Mouse (Mus musculus) forebrain, embryonic 11.5 days (tissue): ENCODE data around the gene Myl12a. TPM values are rescaled to one million over a fixed set of nuclear protein-coding genes. Genes with fewer than 3 reads are reported as not detected.

Experiments
- ATAC-seq: fragments of 200-750 bp; cut with Nextera tagmentation; replicated peaks from 2 replicates; pipeline ENCODE4 v1.8.0; 2017; ENCODE audit warnings: moderate TSS enrichment; ENCODE audit not compliant: low FRiP score
- DNase-seq: peaks from one replicate; pipeline ENCODE4 v3.0.0-alpha.2; 2017; ENCODE audit warnings: low spot score
- H3K27ac ChIP-seq: fragments of 300-500 bp; sonication (generic); 2 replicates; pipeline ENCODE4 v1.5.1; 2014; ENCODE audit warnings: low read depth, low read length
- H3K27me3 ChIP-seq: fragments of 300-500 bp; sonication (generic); 2 replicates; pipeline ENCODE4 v1.6.1; 2014; ENCODE audit warnings: mild to moderate bottlenecking, low read length, mixed read lengths; ENCODE audit not compliant: control insufficient read depth, insufficient read depth
- H3K36me3 ChIP-seq: fragments of 300-500 bp; sonication (generic); 2 replicates; pipeline ENCODE4 v1.6.1; 2014; ENCODE audit warnings: mild to moderate bottlenecking, low read length, moderate library complexity, mixed read lengths; ENCODE audit not compliant: control insufficient read depth, insufficient read depth
- H3K4me1 ChIP-seq: fragments of 300-500 bp; sonication (generic); replicated peaks from 2 replicates; pipeline ENCODE4 v1.6.1; 2014; ENCODE audit warnings: low read length, mixed read lengths; ENCODE audit not compliant: control insufficient read depth, insufficient read depth
- H3K4me2 ChIP-seq: fragments of 300-500 bp; sonication (generic); 2 replicates; pipeline ENCODE4 v1.6.1; 2014; ENCODE audit warnings: low read depth, mild to moderate bottlenecking, low read length, moderate library complexity, mixed read lengths; ENCODE audit not compliant: severe bottlenecking
- H3K4me3 ChIP-seq: fragments of 300-500 bp; sonication (generic); 2 replicates; pipeline ENCODE4 v1.5.1; 2014; ENCODE audit warnings: low read depth, low read length
- H3K9ac ChIP-seq: fragments of 300-500 bp; sonication (generic); 2 replicates; pipeline ENCODE4 v1.6.1; 2014; ENCODE audit warnings: low read length
- H3K9me3 ChIP-seq: fragments of 300-500 bp; sonication (generic); 2 replicates; pipeline ENCODE4 v1.6.1; 2016; ENCODE audit warnings: low read length, mixed read lengths; ENCODE audit not compliant: control insufficient read depth
- WGBS: fragments of 180-500 bp; shearing (Covaris S2); extraction: QIAGEN DNeasy Blood & Tissue Kit; methylation state at CpG from one replicate; pipeline ENCODE4 v1.1.7; 2014; 5-methylcytosine and 5-hydroxymethylcytosine counted together
- polyA plus RNA-seq: library from polyadenylated mRNA; unstranded; fragments of >200 nt; fragmentation: Nextera tagmentation; extraction: Ambion mirVana; gene quantifications from 2 replicates; pipeline ENCODE4 v1.2.1, GENCODE M21; 2014

The Myl12a gene
- polyA plus RNA-seq, 1 experiment from 2014 or later = 395 TPM

DNA sequence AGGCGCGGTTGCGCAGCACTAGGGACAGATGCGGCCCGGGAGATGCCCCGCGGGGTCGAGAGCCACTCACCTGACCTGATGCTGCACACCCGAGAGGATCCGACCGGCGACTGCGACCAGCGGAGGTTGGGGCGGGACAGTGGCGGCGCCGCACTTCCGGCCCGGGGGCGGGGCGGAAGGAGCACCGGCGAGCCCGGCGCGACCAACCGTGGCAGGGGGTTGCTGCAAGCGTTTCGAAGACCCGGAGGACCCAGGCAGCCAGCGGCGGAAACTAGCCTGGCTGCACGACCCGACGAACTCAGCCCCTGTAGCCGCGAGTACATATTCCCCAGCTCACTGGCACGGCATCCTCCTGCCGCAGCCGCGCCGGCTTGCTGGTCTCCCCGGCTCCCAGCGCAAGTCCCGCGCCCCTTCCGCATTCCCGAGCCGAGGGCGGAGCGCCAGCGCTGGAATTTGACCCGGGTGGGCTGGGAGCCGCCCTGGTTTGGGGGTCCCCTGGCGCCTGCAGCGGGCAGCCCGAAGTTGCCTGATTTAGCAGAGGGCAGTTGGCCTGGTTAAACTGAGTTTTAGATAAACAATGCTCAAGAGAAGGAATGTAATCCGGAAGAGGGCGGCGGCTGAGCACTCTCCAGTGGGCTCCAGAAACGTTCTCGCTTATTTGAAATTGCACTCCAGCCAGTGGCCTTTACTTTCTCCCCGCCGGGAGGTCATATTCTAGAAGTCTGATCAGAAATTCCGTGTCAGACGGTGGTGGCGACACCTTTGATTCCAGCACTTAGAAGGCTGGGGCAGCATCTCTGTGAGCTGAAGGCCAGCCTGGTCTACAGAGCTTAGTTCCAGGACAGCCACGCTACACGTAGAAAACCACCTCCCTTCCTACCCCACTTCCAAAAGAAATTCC lies 12.0 kb downstream of the Myl12a start:
- Histone ChIP-seq H3K4me3 (peak overlapping the region; percentile 92), H3K36me3 (no peaks in the 10 kb centered on the region; the same call in 1 of the 2 replicates), H3K4me2 (peak overlapping the region; percentile 76), H3K9ac (peak overlapping the region; percentile 89), H3K27ac (peak overlapping the region; percentile 91), H3K4me1 (peaks cover 14% of the 10 kb centered on the region; the same call in 1 of the 2 replicates), H3K9me3 (no peaks in the 10 kb centered on the region), H3K27me3 (no peaks in the 10 kb centered on the region)
- ATAC-seq = peak; percentile 90
- under 1% methylated on average over 66 of the region's 70 CpGs for WGBS
- DNase-seq = peak; percentile 93

DNA sequence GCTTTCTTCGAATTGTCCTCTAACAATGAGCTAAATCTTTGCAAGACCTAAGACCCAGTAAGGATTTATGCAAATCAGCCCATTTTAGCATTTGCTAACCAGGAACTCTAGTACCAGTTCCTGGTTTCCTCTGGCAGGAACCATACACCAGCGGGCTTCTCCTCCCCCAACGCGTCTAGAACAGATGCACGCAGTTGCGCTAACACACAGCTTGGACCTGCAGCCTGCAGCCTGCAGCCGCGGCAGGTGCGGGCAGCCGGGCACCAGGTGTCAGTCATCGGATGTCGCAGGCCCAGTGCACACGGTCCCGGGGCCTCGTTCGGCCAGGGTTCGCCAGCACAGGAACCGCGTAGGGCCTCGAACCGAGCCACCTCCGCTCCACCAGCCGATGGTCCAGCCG lies 12.7 kb downstream of the Myl12a start:
- Histone ChIP-seq H3K9ac (peak overlapping the region; percentile 89), H3K27ac (peak overlapping the region; percentile 91; the same call in 1 of the 2 replicates), H3K4me3 (peak overlapping the region; percentile 92), H3K4me1 (peaks cover 14% of the 10 kb centered on the region; the same call in 1 of the 2 replicates), H3K36me3 (no peaks in the 10 kb centered on the region; the same call in 1 of the 2 replicates), H3K27me3 (no peaks in the 10 kb centered on the region), H3K4me2 (peak overlapping the region; percentile 76), H3K9me3 (no peaks in the 10 kb centered on the region)
- WGBS = 1% methylated on average over 24 of the region's 24 CpGs
- no peak; the same call in 1 of the 2 replicates for ATAC-seq
- no peak for DNase-seq

DNA sequence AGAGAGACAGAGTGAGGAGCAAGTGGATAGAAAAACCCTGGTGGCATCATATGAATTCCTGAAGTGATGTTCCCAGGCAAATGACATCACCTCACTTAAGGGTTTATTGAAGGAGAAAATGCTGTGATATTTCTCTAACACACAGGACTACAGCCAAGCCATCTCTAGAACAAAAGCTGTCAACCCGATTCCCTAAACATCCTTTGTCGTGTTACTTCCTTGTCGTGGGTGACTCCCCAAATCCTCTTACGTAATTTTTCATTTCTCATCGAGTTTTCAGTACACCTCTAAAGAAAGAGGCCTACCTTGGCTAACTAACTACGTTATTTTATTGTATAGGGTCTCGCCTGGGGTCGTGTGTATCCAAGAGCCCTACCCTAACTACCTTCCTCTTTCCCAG lies 13.2 kb downstream of the Myl12a start:
- H3K27ac ChIP-seq = no peak overlapping the region

DNA sequence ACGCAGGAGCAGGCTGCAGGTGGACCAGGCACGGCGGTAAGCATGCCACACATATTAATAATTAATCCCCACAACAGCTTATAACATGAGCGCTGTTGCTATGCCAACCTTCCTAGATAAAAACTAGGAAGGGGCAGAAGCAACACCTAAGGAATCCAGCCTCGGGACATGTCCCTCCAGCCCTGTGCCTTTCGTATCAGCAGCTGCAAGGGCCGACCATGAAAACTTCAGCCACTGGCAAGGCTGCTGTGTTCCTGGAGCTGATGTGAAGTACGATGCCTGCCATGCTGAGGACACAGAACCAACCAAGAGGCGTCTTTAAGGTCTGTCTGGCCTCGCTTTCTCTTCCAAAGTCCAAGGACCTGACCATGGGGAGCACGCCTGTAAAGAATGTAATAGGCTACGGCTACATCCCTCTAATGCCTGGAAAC lies 14.3 kb downstream of the Myl12a start:
- Histone ChIP-seq H3K27ac (no peak overlapping the region), H3K9me3 (no peaks in the 10 kb centered on the region), H3K4me1 (peaks cover 14% of the 10 kb centered on the region; the same call in 1 of the 2 replicates), H3K9ac (no peak overlapping the region), H3K4me2 (no peak overlapping the region), H3K27me3 (no peaks in the 10 kb centered on the region), H3K36me3 (no peaks in the 10 kb centered on the region; the same call in 1 of the 2 replicates), H3K4me3 (no peak overlapping the region)
- no peak for ATAC-seq
- no peak for DNase-seq
- 90% methylated on average over 12 of the region's 12 CpGs for WGBS

More for the DNA sequence above, 13.2 kb downstream of the Myl12a start:
- H3K9ac ChIP-seq = peak overlapping the region; percentile 89
- peaks cover 14% of the 10 kb centered on the region; the same call in 1 of the 2 replicates for H3K4me1 ChIP-seq
- H3K36me3 ChIP-seq = no peaks in the 10 kb centered on the region; the same call in 1 of the 2 replicates
- no peaks in the 10 kb centered on the region for H3K27me3 ChIP-seq
- no peak for DNase-seq
- no peak for ATAC-seq
- peak overlapping the region; percentile 92 for H3K4me3 ChIP-seq
- no peaks in the 10 kb centered on the region for H3K9me3 ChIP-seq
- 52% methylated on average over 8 of the region's 8 CpGs for WGBS
- H3K4me2 ChIP-seq = peak overlapping the region; percentile 76

DNA sequence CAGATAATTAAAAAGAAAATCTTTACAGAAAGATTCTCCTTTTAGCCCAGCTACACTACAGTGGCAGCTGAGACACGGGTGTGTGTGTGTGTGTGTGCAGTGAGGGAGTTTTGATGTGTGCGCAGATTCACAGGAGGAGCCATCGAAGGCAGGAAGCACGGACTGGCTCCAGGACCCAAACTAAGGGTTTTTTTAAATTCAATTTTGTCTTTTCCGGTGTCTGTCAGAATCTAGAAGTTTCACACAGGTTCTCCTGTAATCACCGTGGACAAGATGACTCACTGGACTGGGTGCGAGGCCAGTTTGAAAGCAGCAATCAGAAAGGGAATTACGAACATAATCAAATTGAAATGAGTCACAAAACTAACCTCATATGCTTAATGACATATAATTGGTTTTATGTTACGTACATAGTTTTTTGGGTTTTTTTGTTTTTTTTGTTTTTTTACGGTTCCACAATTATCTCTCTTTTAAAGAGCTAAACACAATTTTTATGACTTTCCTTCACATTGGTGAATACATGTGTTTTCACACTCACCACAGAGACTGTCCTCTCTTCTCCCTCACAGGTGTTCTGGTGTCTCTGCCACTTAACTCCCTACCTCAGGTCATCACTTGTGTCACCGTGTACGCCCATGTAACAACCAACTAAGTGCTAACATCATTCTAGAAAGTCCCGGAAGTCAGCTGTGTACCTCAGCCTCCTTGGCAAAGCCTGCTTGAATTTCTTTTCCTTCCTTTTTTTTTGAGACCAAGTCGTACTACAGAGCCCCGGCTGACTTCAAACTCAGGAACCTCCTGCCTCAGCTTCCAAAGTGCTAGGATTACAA lies 15.6 kb downstream of the Myl12a start:
- no peak overlapping the region for H3K9ac ChIP-seq
- no peaks in the 10 kb centered on the region; the same call in 1 of the 2 replicates for H3K36me3 ChIP-seq
- 94% methylated on average over 15 of the region's 15 CpGs for WGBS
- H3K4me3 ChIP-seq = no peak overlapping the region
- H3K4me1 ChIP-seq = peaks cover 10% of the 10 kb centered on the region; the same call in 1 of the 2 replicates
- no peaks in the 10 kb centered on the region for H3K9me3 ChIP-seq
- no peak overlapping the region for H3K27ac ChIP-seq
- ATAC-seq (no peak), DNase-seq (no peak)
- H3K27me3 ChIP-seq = no peaks in the 10 kb centered on the region
- no peak overlapping the region for H3K4me2 ChIP-seq

DNA sequence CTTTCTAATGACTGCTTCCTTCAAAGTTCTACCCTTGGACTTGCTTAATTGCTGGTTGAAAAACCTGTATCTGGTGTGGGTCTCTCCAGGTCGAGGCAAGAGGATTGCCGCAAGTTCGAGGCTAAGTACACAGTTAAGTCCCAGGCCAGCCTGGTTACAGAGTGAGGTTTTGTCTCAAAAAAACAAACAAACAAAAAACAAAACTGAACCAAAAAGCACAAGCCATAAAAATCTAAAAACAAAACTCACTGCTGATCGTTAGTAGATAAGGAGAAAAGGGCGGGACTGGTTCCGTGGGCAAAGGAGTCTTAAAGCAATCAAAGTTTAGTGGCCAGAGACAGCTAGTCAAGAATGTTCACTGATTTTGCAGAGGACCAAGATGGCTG lies 16.3 kb downstream of the Myl12a start:
- Histone ChIP-seq H3K27ac (no peak overlapping the region), H3K4me3 (no peak overlapping the region), H3K9ac (no peak overlapping the region), H3K27me3 (no peaks in the 10 kb centered on the region), H3K4me2 (no peak overlapping the region), H3K36me3 (peaks cover 2% of the 10 kb centered on the region; the same call in 1 of the 2 replicates), H3K9me3 (no peaks in the 10 kb centered on the region), H3K4me1 (peaks cover 4% of the 10 kb centered on the region; the same call in 1 of the 2 replicates)
- 97% methylated on average over 6 of the region's 6 CpGs for WGBS
- ATAC-seq (no peak), DNase-seq (no peak)

DNA sequence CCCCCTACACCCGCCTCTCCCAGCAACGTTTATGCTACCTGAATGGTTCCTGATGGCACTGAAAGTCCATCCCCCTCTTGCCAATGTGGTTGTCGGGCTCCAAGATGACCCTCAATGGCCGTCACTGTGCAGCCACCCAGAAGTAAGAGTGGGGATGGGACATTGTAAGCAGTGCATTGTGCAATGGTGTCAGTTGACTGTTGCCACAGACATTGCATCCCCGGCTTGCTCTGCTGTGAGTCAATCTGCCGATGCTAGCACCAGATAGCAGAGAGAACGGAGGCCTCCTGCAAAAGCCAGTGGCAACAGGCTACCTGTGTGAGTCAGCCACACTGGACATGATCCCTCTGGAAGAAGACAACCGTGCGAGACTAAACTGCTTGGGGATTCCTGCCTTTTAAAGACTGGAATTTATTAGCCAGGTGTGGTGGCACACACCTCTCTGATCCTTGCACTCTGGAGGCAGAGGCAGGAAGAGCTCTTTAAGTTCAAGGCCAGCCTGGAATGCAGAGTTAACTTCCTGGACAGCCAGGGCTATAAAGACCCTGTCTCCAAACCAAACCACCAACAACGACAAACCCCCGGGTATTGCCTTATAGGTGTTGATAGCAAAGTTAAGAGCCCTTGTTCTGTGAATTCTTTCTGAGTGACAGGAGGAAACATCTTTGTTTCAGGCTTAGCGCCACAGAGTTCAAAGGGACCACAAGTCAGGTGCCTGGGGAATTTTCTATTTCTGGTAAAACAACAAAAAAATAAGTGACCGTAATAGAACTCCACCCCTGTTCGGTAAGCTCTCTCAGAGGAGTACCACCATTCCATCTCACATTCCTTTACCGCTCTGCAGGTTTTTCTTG lies 16.9 kb downstream of the Myl12a start:
- Histone ChIP-seq H3K36me3 (peaks cover 2% of the 10 kb centered on the region; the same call in 1 of the 2 replicates), H3K4me1 (no peaks in the 10 kb centered on the region; the same call in 1 of the 2 replicates), H3K27me3 (no peaks in the 10 kb centered on the region), H3K9me3 (no peaks in the 10 kb centered on the region), H3K9ac (no peak overlapping the region), H3K4me3 (no peak overlapping the region), H3K4me2 (no peak overlapping the region), H3K27ac (no peak overlapping the region)
- no peak for ATAC-seq
- 92% methylated on average over 15 of the region's 15 CpGs for WGBS
- DNase-seq = no peak
